Mouse (Mus musculus): ENCODE data around the gene Eif6.
A peak's percentile ranks its signal among the peaks of the same experiment; 100 is the strongest.

Eif6 gene

DNA sequence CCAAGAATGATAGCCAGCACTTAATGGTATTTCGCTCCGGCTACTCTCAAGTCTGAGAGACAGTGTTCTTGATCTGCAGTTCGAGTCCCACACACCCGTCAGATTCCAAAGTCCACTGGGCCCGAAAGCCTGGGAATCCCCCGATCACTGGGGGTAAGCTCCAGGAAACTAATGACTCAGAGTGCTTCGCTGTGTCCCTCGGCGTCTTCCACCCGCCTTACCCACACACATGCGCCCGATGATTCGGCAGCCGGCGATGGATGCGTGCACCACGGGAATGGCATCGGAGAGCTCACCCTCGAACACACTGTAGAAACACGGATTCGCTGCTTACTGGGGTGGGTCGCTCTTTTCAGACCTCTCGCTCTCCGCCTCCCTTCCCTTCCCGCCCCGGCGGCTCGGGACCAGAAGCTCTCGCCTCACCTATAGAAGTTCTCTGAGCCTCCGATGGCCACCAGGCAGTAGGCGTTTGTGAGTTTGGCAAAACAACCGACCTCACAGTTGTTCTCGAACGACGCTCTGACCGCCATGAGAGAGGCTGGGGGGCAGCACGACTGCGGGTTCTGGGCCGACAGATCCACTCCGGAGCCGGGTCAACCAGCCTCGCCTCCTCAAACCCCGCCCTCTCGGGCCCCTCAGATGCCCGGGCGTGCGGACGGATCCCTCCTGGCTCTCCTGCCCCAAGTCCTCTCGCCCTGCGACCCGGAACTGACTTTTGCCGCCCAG lies 658 bp downstream of the Eif6 start:
- DNase-seq (ENCODE audit: low read depth, low spot score): no peak

DNA sequence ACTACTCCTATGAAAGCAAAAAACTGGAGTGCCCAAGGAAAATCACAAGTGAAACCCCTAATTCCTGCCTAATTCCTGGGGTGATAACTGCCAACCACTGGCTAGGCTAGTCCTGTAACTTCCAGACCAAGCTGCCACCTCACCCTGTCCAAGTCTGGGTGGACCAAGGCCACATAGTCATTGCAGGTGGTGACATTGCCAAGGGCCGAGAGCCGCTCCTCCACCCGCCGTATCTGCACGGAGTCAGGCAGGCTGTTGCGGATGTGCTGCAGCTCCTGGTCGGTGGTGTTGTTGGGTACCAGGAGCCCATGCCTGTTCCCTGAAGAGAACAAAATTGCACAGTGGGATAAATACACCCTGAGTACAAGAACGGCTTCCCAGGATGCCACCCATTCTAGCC lies 3.0 kb downstream of the Eif6 start:
- DNase-seq (ENCODE audit: low read depth, low spot score): no peak

DNA sequence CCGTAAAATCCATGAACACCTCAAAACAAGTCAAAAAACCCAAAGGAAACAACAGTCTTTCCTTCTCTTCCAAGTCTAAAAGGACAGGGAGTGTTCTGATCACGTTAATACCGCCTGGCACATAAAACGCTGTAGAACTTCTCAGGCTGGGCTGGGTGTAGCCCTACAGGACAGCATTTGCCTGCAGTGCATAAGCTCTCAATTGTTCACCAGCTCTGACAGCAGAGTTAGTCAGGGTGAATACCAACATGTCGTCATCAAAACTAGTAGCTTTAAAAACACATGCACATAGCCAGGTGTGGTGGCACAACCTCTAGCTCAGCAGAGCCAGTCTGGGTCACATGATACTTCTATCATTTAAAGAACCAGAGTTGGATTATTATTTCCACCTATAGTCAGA lies 5.9 kb downstream of the Eif6 start:
- no peak for DNase-seq (ENCODE audit: low read depth, low spot score)

DNA sequence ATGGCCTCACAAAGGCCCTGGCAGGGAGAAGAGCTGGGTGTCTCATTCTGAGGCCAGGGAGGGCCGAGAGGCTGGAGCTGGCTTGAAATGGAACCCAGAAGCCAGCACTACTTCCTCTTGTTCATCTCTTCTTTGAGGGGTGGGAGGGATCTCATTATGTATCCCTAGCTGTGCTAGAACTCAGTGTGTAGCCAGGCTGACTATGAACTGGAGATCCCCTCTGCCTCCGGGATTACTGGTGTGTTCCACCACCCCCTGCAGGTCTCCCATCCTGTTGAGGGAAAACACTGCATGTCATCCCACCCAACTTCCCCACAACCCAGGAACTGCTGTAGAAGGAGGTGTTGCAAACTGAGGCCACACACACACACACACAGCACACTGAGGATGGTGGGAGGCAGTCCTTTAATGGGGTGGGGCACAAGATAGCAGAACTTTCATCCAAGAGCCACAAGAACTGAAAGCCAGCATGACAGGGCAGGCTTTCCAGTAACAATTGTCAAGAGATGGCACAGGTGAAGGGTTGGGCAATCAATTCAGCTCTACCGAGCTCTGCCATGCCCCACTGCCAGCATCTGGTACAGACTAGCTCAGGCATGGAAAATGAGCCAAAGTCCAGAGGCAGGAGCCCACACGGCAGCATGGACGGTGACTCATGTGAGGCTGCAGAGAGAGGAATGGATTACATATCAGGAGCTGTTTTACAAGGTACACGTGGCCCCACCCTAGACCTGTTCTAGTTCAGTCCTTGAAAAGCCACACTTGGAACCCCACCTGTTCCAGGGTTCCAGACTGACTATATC lies 7.1 kb downstream of the Eif6 start:
- DNase-seq (ENCODE audit: low read depth, low spot score): no peak

DNA sequence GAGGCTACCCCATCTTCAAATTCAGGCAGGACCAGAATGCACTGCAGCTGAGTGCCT lies 7.5 kb downstream of the Eif6 start, which contains the start of gene BC029722:
Gene BC029722, minus strand, starts transcription at position 35 of the 57 bp plus-strand sequence.
- no peak for DNase-seq (ENCODE audit: low read depth, low spot score)

DNA sequence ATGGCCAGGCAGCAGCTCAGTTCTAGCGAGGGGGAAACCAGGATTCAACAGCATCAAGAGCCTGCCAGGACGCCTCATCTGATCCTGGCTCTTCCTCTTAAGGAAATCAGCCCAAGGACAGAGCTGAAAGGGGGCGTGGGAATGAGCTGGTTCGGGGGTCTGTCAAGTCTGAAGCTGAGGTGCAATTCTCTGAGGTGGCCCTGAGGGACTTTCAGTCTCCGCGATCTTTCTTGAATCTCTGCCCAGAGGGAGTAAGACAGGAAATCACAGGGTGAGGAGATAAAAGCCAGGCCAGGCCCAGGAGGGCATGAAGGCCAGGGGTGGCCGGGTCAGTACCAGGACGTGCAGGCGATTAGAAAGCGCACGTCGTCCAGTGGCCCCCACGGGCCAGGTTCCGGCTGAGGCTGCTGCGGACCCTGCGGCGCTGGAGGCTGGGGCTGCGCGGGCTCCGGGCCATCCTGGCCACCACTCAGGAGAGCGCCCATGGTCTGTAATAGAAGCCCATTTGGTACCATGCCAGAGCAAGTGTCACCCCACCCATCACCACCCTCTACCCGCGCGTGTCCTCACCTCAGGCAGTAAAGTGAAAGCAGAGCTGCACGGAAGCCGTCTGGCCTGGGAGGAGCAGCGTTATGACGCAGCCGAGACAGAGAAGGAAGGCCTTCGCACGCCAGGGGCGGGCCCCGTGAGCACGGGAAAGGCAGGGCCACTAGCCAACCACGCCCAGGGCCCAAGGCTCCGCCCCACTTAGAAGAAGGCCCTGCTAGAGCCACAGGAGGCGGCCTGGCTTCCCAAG lies 7.9 kb downstream of the Eif6 start:
- peak; percentile 72 for DNase-seq (ENCODE audit: low read depth, low spot score)

DNA sequence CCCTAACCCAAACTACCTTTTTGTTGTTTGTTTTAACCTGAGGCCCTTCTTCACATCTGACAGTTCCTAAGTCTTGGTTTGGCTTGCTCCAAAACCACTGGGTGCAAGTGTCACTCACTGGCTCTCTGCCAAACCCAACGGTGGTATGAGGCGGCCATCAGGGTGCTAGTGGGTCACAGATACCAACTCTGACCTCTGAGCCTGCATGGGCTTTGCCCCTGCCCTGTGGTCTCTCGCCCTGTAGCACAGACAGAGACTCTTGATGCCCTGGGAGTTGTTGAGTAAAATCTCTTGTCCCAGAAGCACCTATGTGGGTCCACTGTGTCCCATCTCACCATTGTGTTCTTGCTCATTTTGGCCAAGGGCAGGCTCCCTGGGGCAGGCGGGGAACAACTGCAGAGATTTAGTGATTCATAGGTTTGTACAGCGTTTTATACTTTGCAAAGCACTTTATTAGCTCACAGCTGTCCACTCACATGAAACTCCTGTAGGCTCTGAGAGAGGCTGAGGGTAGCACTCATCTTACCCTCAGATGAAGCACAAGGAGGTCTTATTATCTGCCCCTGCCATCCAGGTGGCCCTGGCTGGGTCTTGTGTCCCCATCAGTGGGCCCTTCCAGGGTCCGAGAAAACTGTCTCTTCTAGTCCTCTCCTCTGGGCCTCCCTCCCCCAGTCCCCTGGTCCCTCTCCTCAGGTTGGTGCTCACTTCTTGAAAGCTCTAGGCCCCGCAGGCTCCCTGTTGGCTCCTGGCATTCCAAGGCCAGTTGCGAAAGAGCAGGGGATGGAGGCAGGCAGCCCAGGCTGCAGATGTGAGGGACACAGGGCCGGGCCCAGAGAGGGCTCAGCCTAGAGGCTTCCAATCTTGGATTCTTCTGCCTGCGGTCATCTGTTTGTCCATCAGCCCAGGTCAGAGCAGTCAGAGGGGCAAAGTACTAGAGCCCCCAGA lies 9.2 kb downstream of the Eif6 start:
- DNase-seq (ENCODE audit: low read depth, low spot score): no peak

DNA sequence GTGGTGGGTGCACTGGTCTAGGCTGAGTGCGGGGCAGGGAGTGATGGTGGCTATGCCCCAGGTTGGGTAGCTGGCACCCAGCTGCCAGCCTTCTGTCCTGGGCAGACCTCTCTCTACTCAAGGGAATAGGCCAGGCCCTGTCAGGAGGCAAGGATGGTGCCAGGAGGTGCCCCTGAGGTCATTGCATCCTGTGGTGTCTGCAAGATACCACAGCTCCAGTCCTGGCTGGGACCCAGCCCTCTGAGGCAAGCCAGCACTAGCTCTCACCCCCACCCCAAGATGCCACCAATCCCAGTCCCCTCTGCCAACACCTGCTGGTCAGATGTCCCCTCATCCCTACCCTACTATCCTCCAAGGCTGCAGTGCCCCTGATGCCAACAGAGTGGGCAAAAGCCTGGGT lies 10.5 kb downstream of the Eif6 start:
- no peak for DNase-seq (ENCODE audit: low read depth, low spot score)

DNA sequence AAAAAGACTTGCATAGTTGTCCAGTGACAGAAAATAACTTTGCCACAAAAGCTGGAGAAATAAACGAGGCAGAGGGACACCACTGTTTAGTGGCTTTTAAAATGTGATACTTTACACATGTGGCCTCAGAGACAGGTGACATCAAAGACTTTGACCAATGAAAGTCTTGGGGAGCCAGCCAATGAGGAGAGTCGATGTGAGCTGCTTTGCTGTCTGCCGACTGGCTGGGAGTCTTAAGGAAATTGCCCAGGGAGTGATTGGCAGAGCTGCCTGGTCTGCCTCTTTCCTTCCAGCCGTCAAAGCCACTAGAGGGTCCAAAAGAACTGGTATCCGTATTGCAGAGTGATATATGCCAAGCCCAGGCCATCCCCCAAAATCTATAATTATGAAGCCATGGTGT lies 11.9 kb downstream of the Eif6 start:
- DNase-seq (ENCODE audit: low read depth, low spot score): no peak

DNA sequence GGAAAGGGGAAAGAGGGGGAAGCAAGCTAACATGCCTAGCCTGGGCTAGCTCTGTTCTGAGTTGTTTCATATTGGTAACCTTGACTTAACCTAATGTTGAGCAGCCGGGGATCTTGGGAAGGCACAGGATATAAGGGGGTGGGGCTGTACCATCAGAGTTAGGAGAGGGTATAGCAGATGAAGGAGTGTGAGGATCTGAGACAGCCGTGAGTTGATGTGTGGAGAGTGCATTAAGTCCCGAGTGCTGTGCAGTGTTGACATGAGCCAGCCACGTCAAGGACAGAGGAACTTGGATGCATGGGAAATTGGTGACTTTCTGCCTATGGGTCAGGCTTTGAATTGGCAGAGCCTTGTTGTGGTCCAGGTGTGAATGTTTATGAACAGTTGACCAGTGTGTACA lies 14.1 kb downstream of the Eif6 start:
- no peak for DNase-seq (ENCODE audit: low read depth, low spot score)

DNA sequence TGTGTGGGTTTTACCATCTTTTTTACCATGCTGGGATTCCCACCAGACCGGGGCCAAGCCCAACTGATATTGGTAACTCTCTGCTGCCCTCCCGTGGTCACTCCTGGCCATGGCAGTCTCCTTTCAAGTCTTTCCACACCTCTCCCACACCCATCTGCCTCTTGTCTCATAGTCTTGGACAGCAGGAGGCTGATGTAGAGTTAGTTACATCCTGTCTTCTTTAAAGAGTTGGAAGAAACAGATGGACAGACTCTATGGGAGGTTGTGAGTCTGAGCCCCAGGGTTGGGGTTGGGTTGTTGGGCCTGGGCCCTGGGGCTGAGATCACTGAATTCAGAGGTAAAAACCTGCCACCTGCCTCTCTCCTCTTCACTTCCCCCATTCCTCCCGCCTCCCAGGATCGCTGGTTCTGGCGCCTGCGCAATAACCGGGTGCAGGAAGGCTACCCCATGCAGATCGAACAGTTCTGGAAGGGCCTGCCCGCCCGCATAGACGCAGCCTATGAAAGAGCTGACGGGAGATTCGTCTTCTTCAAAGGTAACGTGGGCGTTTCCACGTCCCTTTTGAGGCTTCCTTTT lies 14.8 kb downstream of the Eif6 start:
- DNase-seq (ENCODE audit: low read depth, low spot score): peak; percentile 49

DNA sequence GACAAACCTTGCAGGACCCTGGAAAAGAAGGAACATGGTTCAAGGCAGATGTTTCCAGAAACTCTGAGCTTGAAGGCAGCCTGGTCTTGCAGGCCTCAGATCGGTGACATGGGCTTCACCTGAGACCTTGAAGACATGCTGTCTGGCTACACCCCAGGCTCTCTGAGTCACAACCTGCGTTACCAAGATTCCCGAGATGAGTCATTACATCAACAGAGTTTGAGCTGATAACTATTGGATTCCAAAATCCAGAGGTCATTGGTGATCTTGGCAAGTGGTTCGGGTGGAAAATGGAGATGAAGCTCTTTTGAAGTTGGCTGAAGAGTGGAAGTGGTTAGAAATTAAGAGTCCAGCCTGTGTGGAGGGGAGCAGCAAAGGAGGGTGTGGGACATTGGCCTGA lies 17.1 kb downstream of the Eif6 start:
- DNase-seq (ENCODE audit: low read depth, low spot score): no peak

DNA sequence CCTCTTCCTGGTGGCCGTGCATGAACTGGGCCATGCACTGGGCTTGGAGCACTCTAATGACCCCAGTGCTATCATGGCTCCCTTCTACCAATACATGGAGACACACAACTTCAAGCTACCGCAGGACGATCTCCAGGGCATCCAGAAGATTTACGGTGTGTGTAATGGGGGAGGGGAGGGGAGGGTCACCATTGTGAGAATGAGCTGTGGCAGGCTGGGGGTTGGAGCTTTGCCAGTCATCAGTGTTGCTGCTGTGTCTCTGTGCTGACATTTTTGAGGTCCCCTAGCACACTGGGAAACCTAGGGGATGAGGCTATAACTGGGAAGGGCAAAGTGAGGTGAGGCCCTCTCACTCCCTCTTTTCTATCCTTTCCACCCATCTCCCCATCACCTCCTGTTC lies 19.3 kb downstream of the Eif6 start:
- no peak for DNase-seq (ENCODE audit: low read depth, low spot score)

DNA sequence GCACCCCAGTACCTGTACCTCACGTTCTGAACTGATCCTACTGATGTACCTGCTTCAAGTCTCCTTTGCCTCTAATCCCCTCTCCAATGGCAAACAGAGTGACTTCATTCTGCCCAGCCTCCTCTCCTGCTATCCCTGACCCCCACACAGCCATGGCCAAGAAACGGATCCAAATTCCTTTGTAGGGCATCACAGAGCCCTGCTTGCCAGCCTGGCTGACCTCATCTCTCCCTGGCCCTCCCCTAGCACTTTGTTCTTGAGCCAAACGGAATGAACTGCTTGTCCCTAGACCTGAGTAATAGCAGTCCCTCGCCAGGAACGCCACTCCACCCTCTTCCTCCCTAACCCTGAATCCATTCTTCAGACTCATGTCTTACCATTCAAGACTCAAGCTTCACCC lies 20.2 kb downstream of the Eif6 start:
- no peak for DNase-seq (ENCODE audit: low read depth, low spot score)

DNA sequence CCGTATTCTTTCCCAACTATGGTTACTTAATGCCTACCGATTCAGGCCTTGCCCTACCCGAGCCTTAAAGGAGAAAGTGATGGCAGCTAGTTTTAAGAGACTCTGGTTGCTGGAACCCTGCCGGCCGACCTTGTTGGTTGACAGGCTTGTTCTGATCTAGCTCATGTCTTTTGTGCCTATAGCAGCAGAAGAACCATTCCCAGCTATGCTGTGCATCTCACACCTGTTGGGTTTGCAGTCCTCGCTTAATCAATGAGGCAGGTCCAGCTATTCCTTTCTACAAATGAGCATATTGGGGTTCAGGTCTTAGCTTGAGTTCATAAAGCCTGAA lies 20.8 kb downstream of the Eif6 start:
- no peak for DNase-seq (ENCODE audit: low read depth, low spot score)

DNA sequence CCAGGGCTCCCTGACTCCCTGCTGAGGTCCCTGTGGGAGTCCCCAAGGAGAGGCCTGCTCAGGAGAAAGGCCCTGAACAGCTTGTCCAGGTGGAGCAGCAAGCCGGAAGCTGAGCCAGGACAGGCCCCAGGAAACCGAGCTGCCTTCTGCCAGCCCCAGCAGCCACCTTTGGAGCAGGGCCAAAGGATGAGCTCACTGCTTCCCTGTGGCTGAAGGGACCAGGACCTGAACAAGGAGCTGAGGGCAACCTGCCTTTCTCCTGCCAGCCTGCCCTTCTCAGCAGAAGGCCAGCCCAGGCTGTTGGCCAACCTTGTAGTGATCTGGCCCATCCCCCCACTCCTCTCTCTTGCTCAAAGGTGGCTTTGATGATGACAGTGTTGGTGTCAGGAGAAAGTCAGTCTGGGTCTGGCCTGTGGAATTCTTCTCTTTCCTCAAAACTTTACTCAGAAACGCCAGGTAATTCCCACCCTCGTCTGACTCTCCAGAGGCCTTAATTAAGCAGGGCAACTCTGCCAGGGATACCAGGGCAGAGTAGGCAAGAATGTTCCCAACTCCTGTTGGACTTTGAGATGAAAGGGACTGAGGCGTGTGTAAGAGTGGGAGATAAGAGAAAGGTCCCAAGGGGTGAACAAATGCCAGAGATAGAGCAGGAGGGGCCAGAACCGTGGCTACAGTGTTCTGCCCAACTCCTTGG lies 21.3 kb downstream of the Eif6 start:
- no peak for DNase-seq (ENCODE audit: low read depth, low spot score)

DNA sequence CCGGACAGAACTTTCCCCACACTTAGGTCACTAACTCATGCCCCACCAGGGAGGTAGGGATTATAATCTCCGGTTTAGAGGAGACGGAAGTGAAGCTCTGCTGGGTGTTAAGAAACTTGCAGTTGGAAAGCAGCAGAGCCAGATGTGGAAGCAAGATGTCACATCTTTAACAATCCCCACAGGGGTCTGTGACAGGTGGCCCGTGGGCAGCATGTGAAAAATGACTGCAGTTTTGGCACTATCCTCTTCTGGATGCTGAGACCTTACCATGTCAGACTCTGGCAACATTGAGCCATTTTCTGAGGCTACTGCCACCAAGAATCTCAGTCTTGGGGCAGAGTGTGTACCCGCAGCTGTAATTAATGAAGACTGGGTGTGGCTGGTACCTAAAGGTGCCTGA lies 22.7 kb downstream of the Eif6 start:
- no peak for DNase-seq (ENCODE audit: low read depth, low spot score)

DNA sequence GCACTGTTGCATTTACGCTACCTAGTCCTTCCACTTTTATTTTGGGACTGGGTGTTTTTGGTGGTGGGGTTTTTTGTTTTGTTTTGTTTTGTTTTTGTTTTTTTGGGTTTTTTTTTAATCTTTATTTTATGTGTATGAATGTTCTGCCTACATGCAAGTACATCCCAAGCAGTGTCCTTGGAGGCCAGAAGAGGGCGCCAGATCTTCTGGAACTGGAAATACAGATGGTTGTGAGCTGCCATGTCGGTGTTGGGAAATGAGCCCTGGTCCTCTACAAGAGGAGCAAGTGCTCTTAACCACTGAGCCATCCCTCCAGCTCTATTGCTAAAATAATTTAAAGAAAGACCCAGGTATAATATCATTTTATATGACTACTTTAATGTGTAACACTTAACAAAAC lies 24.0 kb downstream of the Eif6 start:
- DNase-seq (ENCODE audit: low read depth, low spot score): no peak

DNA sequence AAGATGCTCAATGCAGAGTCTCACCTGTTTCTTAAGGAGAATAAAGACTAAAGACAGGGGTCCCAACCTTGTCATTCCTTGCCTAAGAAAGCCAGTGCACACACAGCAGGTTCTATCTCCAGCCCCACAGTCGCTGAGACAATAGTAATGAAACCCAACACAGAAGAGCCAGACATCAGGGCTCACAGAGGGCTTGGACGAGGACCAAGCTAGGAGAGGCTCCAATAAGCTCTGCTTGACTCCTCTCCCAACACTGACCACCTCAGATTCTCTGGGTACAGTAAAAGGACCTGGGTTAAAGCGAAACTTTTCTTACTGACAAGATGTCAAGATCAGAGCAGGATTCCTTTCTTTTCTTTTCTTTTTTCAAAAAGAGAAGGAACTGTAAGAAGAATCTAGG lies 28.1 kb downstream of the Eif6 start:
- DNase-seq (ENCODE audit: low read depth, low spot score): no peak

DNA sequence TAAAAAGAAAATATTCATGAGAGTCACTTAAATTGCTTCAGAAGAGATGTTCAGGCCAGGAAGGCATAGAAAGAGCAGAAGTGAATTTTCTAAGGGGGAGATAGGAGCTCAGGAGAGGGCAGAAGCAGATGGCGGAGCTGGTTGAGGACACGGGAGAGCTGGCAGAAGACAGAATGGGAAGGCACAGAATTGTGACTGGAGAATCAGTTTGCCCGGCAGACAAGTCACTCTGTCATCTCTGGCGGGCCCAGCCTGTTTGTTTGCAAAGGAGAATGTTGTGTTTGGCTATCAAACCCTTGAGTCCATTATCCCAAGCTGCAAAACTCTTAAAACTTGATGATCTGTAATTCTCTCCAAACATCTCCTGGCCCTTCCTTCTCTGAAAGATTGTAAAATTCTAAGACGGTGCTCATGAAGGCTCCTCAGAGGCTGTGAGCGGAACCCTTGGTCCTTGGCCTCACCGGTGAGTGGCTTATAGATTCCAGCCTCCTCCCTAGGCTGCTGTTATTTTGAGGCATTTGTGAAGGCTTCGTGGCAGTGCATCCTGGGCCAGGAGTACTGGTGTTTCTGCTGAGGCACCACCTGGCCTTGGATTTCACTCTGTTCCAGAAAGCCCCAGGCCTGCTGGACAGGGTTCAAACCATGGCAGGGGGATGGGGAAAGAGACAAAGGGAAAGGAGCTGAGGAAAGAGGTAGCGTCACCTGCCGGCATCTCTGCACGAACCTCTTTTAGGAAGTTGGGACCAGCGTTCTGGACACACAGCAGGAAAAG lies 31.9 kb downstream of the Eif6 start:
- DNase-seq (ENCODE audit: low read depth, low spot score): no peak
